Mouse (Mus musculus) lung, postnatal 0 days (tissue): Measurements from ENCODE around the gene Tarbp1.

Experiments used
- CTCF ChIP-seq: IDR thresholded peaks from 2 replicates; pipeline ENCODE4 v1.5.1; 2016; ENCODE audit warnings: antibody characterized with exemption, mild to moderate bottlenecking
- EP300 ChIP-seq: IDR thresholded peaks from 2 replicates; pipeline ENCODE4 v1.6.1; 2016; ENCODE audit warnings: antibody characterized with exemption, mild to moderate bottlenecking, control low read depth

DNA sequence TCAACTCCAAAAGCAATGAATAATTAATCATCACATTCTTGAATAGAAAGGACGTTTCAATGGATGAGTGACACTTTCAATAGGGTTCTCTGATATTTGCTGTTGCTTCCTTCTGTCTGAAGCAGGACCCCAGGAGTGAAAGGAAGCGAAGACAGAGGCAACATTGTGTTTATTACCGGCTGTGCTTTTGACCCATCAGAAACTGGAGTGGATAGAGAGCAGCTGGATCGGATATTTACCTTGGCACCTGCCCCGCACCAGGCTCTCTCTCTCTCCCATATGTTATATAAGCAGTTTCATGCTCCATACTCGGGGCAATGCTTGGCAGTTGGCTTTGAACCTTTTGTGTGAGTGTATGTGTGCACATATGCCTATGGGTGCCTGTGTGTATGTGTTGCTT, 23.6 kb upstream of the Tarbp1 start:
- TF ChIP-seq CTCF (no peak), EP300 (no peak)
